Mouse (Mus musculus) brown adipose tissue, adult 24 weeks (tissue): ENCODE results near the gene Pla2g3. TPM values are rescaled to one million over a fixed set of nuclear protein-coding genes. Genes with fewer than 3 reads are reported as not detected.

Experiments used
- H3K27ac ChIP-seq: fragments of 200-500 bp; replicated peaks from 2 replicates; pipeline ENCODE4 v1.5.1; 2012; ENCODE audit warnings: low read depth, mild to moderate bottlenecking, low read length
- H3K4me1 ChIP-seq: fragments of 200-500 bp; 2 replicates; pipeline ENCODE4 v1.6.1; 2012; ENCODE audit warnings: low read length, mixed read lengths; ENCODE audit not compliant: control insufficient read depth, insufficient read depth, insufficient read length
- H3K4me3 ChIP-seq: fragments of 200-500 bp; 2 replicates; pipeline ENCODE4 v1.5.1; 2012; ENCODE audit warnings: low read depth, mild to moderate bottlenecking, low read length, moderate library complexity; ENCODE audit not compliant: insufficient read depth
- polyA plus RNA-seq: library from polyadenylated mRNA; stranded (reverse); fragments of >200 nt; gene quantifications from 2 replicates; pipeline ENCODE4 v1.2.4, GENCODE M21; 2012; ENCODE audit not compliant: missing spikeins, insufficient read depth, insufficient read length

The Pla2g3 gene
- polyA plus RNA-seq, 1 experiment = not detected

- peak overlapping the region; percentile 75 for H3K4me3 ChIP-seq
- peak overlapping the region; percentile 80 for H3K27ac ChIP-seq
- no peaks in the 10 kb centered on the region for H3K4me1 ChIP-seq
Measured at GRCm38 (mm10) chr11:3534956-3535355, 46.9 kb downstream of the Pla2g3 start.

DNA sequence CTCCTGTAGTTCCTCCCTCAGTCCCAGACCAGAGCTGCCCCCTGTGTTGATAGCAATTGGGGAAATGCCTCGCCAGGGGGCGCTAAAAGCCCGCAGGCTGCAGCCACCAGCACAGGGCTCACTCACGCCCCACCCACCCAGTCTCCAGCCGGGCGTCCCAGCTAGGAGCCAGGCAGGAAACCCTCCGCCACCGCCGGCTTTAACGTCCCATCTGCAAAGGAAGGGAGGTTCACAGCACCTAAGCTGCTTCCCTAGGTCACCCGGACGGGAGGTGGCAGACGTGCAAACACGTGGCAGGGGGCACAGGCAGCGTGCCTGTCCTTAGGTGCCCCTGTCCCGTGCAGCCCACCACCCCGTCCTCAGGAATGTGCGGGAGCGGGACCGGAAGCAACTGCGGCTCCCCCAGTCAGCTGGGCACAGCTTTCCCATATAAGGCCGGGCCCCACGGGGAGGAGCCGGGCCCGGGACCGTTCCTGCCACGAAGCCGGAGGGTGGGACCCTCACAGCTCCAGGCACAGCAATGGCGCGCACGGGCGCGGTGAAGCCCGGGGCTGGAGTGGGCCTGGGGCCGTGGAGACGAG, 47.4 kb downstream of the Pla2g3 start:
- peak overlapping the region; percentile 91 for H3K27ac ChIP-seq
- no peaks in the 10 kb centered on the region for H3K4me1 ChIP-seq
- H3K4me3 ChIP-seq = peak overlapping the region; percentile 75

GRCm38 (mm10) chr11:3536082-3536481, 48.0 kb downstream of the Pla2g3 start:
- Histone ChIP-seq H3K4me1 (no peaks in the 10 kb centered on the region), H3K27ac (peak overlapping the region; percentile 91), H3K4me3 (peak overlapping the region; percentile 75)

DNA sequence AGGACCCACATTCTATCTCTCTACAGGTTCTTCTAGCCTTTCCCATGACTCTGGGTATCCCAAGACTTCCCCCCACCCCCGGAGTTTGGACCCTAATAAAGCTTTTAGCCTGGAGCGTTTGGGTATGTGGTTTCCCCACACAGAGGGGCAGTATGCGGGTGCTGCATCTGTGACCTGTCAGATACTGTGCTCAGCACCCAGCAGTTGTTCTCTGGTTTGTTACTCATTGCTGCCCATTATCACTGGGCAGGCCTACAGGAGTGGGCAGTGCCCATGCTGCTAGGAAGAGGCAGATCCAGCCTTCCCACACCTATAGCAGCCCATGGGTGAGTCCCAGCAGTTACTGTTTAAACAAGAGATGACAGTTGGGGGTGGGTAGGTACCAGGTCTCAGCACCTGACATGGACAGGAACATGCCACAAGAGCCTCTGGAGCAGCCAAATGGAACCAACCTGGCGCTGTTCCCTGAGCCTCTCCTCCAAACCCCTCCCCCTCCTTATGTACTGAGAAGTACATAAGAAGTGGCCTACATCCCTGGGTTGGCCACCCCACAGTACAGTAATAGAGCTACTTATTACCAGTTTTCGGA, 48.8 kb downstream of the Pla2g3 start:
- Histone ChIP-seq H3K27ac (peak overlapping the region; percentile 91), H3K4me1 (no peaks in the 10 kb centered on the region), H3K4me3 (peak overlapping the region; percentile 75)

DNA sequence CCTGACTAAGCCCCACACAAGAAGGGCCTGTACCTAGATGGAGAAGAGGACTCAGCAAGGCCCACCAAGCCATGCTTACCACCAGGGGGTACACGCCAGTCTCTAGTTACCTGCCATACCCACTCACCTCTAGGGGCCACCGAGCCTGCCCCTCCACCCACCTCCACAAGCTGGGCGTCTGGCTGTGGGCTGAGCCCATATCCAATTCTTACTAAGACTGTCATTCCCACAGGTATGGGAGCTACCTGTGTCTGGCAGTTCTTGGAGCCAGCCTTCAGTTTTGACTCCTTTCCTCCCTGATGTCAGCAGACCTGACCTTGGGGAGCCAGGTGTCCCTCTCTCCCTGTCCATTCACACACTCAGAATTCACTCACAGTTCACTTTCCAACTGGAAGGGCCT, 49.6 kb downstream of the Pla2g3 start:
- no peaks in the 10 kb centered on the region for H3K4me1 ChIP-seq
- H3K27ac ChIP-seq = peak overlapping the region; percentile 91
- H3K4me3 ChIP-seq = peak overlapping the region; percentile 75

DNA sequence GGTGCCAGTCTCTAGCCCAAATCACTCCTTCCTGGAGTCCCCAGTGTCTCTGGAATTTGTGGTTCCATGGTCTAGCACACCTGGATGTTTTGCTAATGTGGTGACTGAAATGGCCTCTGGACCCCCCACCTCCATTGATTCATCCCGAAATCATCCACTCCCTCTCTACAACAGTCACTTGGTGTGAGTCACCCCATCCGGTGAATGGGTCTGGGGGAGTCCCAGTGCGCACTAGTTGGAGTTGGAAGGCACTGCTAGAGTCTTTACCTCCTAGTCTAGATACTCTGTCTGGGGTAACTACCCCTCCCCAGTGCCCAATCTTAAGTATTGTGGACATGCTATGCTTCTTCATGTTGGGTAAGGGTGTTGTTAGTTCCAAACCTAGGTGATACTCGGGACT, 50.3 kb downstream of the Pla2g3 start:
- H3K4me1 ChIP-seq = peaks cover 3% of the 10 kb centered on the region; the same call in 1 of the 2 replicates
- peak overlapping the region; percentile 91 for H3K27ac ChIP-seq

DNA sequence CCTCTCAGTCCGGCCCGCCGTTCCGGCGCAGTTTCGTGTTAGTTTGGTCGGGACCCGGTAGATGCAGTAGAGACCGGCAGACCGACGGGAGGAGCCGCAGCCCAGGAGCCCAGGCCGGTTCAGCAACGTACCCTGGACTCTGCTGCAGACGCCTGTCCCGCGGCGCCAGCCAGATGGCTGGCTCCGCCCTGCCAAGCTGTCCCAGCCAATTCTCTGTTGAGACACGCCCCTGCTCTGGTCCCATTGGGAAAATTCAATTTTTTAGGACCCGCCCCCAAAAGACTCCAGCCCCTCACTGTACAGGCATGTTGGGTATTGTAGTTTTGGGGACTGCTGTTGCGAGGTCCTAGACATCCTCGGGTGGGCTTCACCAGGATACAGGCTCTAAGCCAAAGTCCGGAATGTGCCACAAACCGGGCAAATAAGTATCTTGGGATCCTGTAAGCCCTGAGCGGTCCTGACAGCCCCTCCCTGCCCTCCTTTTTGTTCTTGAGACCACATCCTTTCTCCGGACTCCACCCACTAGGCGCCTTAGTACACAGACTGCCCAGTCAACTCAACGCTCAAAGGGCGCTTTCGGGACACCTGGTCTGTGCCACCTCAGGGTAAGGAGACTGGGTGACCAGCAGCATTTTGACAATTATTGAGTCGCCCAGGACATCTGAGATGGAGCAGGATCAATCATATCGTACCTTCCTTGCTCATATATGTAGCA, 51.2 kb downstream of the Pla2g3 start:
- peak overlapping the region; percentile 96 for H3K27ac ChIP-seq
- H3K4me1 ChIP-seq = peaks cover 3% of the 10 kb centered on the region; the same call in 1 of the 2 replicates
- peak overlapping the region; percentile 75 for H3K4me3 ChIP-seq

More for the DNA sequence above, 50.3 kb downstream of the Pla2g3 start:
- peak overlapping the region; percentile 75 for H3K4me3 ChIP-seq

- peak overlapping the region; percentile 96 for H3K27ac ChIP-seq
- peak overlapping the region; percentile 67 for H3K4me3 ChIP-seq
- peaks cover 3% of the 10 kb centered on the region; the same call in 1 of the 2 replicates for H3K4me1 ChIP-seq
Measured at GRCm38 (mm10) chr11:3539826-3540196, 51.7 kb downstream of the Pla2g3 start.

GRCm38 (mm10) chr11:3540451-3541085, 52.5 kb downstream of the Pla2g3 start, which contains the start of gene Smtn:
Gene Smtn (minus strand): TSS chr11:3540612.
- Histone ChIP-seq H3K4me1 (peaks cover 3% of the 10 kb centered on the region; the same call in 1 of the 2 replicates), H3K4me3 (peak within 1 kb of the TSS; percentile 67), H3K27ac (peak within 1 kb of the TSS; percentile 96)

DNA sequence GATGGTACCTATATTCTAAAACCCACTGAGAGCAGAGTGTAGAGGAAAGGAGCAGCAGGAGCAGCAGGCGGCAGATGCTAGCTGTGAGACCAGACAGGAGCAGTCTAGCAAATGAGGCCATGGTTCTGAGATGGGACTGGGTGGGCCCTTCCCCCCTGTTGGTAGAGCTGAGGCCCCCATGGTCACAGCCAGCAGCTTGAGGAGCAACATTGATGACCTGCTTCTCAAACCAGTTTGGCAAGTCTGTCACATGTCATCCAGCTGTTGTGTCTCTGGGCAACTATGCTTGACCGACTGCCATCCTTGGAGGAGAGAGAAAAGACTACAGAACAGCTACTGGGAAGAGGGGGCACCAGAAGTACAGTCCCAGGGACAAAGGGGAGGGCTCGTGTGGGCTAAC, 53.8 kb downstream of the Pla2g3 start:
- Histone ChIP-seq H3K27ac (no peak overlapping the region), H3K4me3 (no peak overlapping the region), H3K4me1 (peaks cover 3% of the 10 kb centered on the region; the same call in 1 of the 2 replicates)

- Histone ChIP-seq H3K4me1 (peaks cover 3% of the 10 kb centered on the region; the same call in 1 of the 2 replicates), H3K4me3 (no peak overlapping the region), H3K27ac (0 out of 2 replicates have a peak overlapping the region, but pooled peaks have one; percentile 15)
Measured at GRCm38 (mm10) chr11:3543001-3543400, 54.9 kb downstream of the Pla2g3 start.

GRCm38 (mm10) chr11:3544409-3544808, 56.3 kb downstream of the Pla2g3 start:
- no peak overlapping the region for H3K4me3 ChIP-seq
- H3K4me1 ChIP-seq = peaks cover 6% of the 10 kb centered on the region
- H3K27ac ChIP-seq = no peak overlapping the region

- peak overlapping the region; percentile 47 for H3K4me3 ChIP-seq
- H3K4me1 ChIP-seq = peaks cover 6% of the 10 kb centered on the region
- H3K27ac ChIP-seq = peak overlapping the region; percentile 93
Measured at GRCm38 (mm10) chr11:3545531-3546241, 57.6 kb downstream of the Pla2g3 start.

- Histone ChIP-seq H3K27ac (peak overlapping the region; percentile 93), H3K4me1 (peaks cover 6% of the 10 kb centered on the region), H3K4me3 (peak overlapping the region; percentile 47; the same call in 1 of the 2 replicates)
Measured at GRCm38 (mm10) chr11:3546242-3546562, 58.1 kb downstream of the Pla2g3 start.

GRCm38 (mm10) chr11:3547047-3547446, 59.0 kb downstream of the Pla2g3 start:
- Histone ChIP-seq H3K27ac (no peak overlapping the region; the same call in 1 of the 2 replicates), H3K4me1 (peaks cover 6% of the 10 kb centered on the region), H3K4me3 (no peak overlapping the region)
